Mouse (Mus musculus): ENCODE data around the gene Evx2. TPM values are rescaled to one million over a fixed set of nuclear protein-coding genes. Genes with fewer than 3 reads are reported as not detected.

The Evx2 gene
- polyA plus RNA-seq, 1 experiment from 2014 or later = not detected

DNA sequence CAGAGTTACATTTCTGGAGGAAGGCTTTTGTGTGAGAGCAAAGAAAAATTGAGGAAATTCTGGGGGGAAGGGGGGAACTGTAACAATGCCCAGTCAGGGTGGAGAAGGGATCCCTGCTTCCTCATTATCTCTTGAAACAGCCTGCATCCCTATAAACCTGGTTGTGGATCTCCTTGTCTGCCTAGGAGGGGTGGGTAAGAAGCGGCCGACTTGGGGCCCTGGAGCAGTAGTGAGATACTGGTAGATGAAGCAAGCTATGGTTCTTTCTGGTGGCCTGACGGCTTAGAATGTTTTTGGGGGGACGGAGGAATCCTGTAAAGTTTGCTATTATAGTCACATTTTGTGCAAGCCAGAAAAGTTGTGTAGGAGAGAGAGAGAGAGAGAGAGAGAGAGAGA is 34.1 kb upstream of the Evx2 start:
- H3K9ac ChIP-seq (ENCODE audit: low read length) = no peak overlapping the region
- 7% methylated on average over 4 of the region's 4 CpGs for WGBS

DNA sequence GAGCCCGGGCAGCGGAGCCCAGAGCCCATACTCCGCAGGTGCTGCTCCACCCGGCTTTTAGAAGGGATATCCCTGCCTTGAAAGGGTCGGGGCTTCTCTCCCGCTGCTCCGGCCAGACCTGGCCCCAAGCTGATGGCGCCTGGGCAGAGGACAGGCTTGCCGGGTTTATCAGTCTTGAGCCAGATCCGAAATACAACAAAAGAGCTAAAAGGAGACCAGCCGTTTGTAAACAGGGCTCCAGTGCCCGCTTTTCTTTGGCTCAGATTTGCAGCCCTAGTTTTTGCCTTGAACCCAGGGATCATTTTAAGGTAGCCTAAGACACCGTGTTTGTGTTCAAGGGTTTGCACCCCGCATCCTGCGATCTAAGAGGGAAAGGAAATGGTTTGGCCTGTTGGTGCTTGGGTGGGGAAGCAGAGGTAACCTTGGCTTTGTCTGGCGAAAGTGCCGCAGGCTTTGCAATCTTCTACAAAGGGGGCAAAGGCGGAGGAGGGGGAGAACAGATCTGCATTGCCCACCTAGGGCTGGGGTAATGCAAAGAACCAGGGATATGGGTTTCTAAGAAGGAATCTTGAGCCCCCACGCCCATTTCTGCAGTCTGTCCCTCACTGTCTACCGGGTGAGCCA is 33.6 kb upstream of the Evx2 start:
- Histone ChIP-seq H3K9me3 (ENCODE audit: control insufficient read depth, low read length) (no peaks in the 10 kb centered on the region), H3K4me3 (ENCODE audit: low read depth, low read length) (peak overlapping the region; percentile 8; the same call in 1 of the 2 replicates), H3K27me3 (ENCODE audit: control insufficient read depth, insufficient read depth, low read length) (peaks cover 32% of the 10 kb centered on the region), H3K9ac (ENCODE audit: low read length) (no peak overlapping the region), H3K4me2 (replicated peaks; ENCODE audit: low read depth) (no peak overlapping the region), H3K27ac (replicated peaks) (no peak overlapping the region), H3K4me1 (replicated peaks; ENCODE audit: control insufficient read depth, insufficient read depth) (no peaks in the 10 kb centered on the region), H3K36me3 (ENCODE audit: control insufficient read depth, insufficient read depth, low read length) (no peaks in the 10 kb centered on the region)
- ATAC-seq (ENCODE audit: low FRiP score, low TSS enrichment) (no peak), DNase-seq (ENCODE audit: low spot score) (no peak)
- 3% methylated on average over 20 of the region's 20 CpGs for WGBS
- TF ChIP-seq CTCF (IDR thresholded peaks at IDR 0.05; ENCODE audit: low read depth) (no peak), EP300 (optimal IDR thresholded peaks at IDR 0.05) (no peak)

More for the DNA sequence above, 34.1 kb upstream of the Evx2 start:
- H3K4me1 ChIP-seq (replicated peaks; ENCODE audit: control insufficient read depth, insufficient read depth) = no peaks in the 10 kb centered on the region
- TF ChIP-seq CTCF (IDR thresholded peaks at IDR 0.05; ENCODE audit: low read depth) = no peak
- no peak overlapping the region for H3K27ac ChIP-seq (replicated peaks)
- no peaks in the 10 kb centered on the region for H3K36me3 ChIP-seq (ENCODE audit: control insufficient read depth, insufficient read depth, low read length)
- no peak overlapping the region for H3K4me2 ChIP-seq (replicated peaks; ENCODE audit: low read depth)
- no peaks in the 10 kb centered on the region for H3K9me3 ChIP-seq (ENCODE audit: control insufficient read depth, low read length)
- H3K27me3 ChIP-seq (ENCODE audit: control insufficient read depth, insufficient read depth, low read length) = peaks cover 32% of the 10 kb centered on the region
- H3K4me3 ChIP-seq (ENCODE audit: low read depth, low read length) = no peak overlapping the region
- no peak for DNase-seq (ENCODE audit: low spot score)
- no peak for ATAC-seq (ENCODE audit: low FRiP score, low TSS enrichment)

DNA sequence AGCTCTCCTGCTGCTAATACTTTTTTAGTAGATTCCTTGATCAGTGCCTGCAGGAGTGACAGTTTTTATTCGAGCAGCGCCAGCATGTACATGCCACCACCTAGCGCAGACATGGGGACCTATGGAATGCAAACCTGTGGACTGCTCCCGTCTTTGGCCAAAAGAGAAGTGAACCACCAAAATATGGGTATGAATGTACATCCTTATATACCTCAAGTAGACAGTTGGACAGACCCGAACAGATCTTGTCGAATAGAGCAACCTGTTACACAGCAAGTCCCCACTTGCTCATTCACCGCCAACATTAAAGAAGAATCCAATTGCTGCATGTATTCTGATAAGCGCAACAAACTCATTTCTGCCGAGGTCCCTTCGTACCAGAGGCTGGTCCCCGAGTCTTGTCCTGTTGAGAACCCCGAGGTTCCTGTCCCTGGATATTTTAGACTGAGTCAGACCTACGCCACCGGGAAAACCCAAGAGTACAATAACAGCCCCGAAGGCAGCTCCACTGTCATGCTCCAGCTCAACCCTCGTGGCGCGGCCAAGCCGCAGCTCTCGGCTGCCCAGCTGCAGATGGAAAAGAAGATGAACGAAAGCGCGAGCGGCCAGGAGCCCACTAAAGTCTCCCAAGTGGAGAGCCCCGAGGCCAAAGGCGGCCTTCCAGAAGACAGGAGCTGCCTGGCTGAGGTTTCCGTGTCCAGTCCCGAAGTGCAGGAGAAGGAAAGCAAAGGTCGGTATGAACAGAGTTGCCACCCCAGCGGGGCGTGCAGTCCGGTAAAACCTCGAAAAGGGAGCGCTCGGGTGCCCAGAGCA is 32.8 kb upstream of the Evx2 start:
- 6% methylated on average over 35 of the region's 35 CpGs for WGBS
- Histone ChIP-seq H3K36me3 (ENCODE audit: control insufficient read depth, insufficient read depth, low read length) (no peaks in the 10 kb centered on the region), H3K9me3 (ENCODE audit: control insufficient read depth, low read length) (no peaks in the 10 kb centered on the region), H3K27ac (replicated peaks) (no peak overlapping the region), H3K4me1 (replicated peaks; ENCODE audit: control insufficient read depth, insufficient read depth) (no peaks in the 10 kb centered on the region), H3K4me2 (replicated peaks; ENCODE audit: low read depth) (no peak overlapping the region), H3K27me3 (ENCODE audit: control insufficient read depth, insufficient read depth, low read length) (peaks cover 35% of the 10 kb centered on the region), H3K4me3 (ENCODE audit: low read depth, low read length) (peak overlapping the region; percentile 8; the same call in 1 of the 2 replicates), H3K9ac (ENCODE audit: low read length) (no peak overlapping the region)
- DNase-seq (ENCODE audit: low spot score) = no peak
- no peak for TF ChIP-seq EP300 (optimal IDR thresholded peaks at IDR 0.05)
- TF ChIP-seq CTCF (IDR thresholded peaks at IDR 0.05; ENCODE audit: low read depth) = no peak
- no peak for ATAC-seq (ENCODE audit: low FRiP score, low TSS enrichment)

DNA sequence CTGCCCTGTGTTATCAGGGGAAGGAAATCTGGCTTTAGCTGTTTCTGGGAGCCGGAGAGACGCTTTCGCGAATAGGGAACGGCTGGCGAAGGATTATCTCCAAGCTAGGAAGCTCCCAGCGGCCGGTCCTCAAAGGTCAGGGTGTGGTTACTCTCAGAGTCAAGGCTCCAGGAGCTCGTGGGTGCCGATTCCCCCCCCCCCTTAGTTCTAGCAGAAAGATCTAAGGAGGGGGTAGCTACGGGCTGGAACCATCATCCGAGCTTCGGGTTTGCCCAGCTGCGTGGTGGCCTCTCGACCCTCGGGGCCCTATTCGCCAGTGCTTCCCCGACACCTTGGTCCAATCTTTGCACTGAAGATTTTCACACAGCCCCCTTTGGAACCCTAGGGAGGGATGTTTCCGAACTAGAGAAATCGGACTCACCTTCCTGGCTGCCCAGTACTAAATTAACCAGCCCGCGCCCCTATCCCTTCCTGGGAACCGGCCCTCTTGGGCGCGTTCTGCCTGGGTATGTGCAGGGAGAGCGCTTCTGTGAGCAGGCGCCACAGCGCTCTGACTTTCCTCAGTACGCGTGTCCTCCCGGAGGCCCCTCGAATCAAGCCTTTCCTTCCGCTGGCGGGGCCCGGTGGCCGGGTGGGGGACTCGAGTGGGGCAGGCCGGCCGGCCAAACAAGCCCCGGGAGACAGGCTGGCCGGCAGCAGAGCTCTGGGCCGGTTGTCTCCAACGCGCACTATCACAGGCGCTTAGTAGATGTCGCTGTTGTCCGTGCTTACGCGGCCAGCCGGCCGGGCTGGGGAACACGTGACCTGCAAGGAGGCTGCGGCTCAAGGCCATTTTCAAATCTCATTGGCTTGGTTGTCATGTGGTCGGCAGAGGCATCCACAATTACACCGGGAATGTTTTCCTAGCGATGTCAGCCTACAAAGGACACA is 31.9 kb upstream of the Evx2 start, which contains the start of gene Hoxd10:
Hoxd10 (plus strand) TSS at position 903 of the 930 bp plus-strand sequence.
- Histone ChIP-seq H3K36me3 (ENCODE audit: control insufficient read depth, insufficient read depth, low read length) (no peaks in the 10 kb centered on the region), H3K4me3 (ENCODE audit: low read depth, low read length) (peak within 1 kb of the TSS; percentile 15), H3K27me3 (ENCODE audit: control insufficient read depth, insufficient read depth, low read length) (peaks cover 41% of the 10 kb centered on the region), H3K4me2 (replicated peaks; ENCODE audit: low read depth) (no peak within 1 kb of the TSS), H3K9ac (ENCODE audit: low read length) (no peak within 1 kb of the TSS), H3K4me1 (replicated peaks; ENCODE audit: control insufficient read depth, insufficient read depth) (no peaks in the 10 kb centered on the region), H3K9me3 (ENCODE audit: control insufficient read depth, low read length) (no peaks in the 10 kb centered on the region), H3K27ac (replicated peaks) (no peak within 1 kb of the TSS)
- peak; percentile 58 for TF ChIP-seq CTCF (IDR thresholded peaks at IDR 0.05; ENCODE audit: low read depth)
- no peak for TF ChIP-seq EP300 (optimal IDR thresholded peaks at IDR 0.05)
- DNase-seq (ENCODE audit: low spot score) = no peak
- ATAC-seq (ENCODE audit: low FRiP score, low TSS enrichment) = no peak
- WGBS = 2% methylated on average over 56 of the region's 56 CpGs

DNA sequence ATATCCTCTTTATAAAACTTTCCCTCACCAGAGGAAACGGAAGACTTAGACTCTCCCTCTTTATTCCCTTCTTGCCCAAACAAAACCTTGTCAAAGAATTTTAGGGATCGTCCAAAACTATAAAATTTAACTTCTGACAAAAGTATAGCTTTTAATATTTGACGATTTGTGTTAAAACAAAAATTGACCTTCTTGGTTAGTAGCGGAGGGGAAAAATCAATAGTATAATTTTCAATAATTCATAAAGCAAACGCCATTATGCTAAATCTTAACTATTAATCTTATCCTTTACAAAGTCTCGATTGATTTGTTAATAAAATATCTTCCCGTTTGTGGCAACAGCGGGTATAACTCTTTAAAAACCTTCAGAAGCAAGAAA is 31.0 kb upstream of the Evx2 start:
- DNase-seq (ENCODE audit: low spot score) = no peak
- H3K36me3 ChIP-seq (ENCODE audit: control insufficient read depth, insufficient read depth, low read length) = no peaks in the 10 kb centered on the region
- H3K4me2 ChIP-seq (replicated peaks; ENCODE audit: low read depth) = no peak overlapping the region
- no peaks in the 10 kb centered on the region for H3K9me3 ChIP-seq (ENCODE audit: control insufficient read depth, low read length)
- ATAC-seq (ENCODE audit: low FRiP score, low TSS enrichment) = no peak
- H3K27ac ChIP-seq (replicated peaks) = no peak overlapping the region
- 9% methylated on average over 8 of the region's 8 CpGs for WGBS
- no peak overlapping the region for H3K9ac ChIP-seq (ENCODE audit: low read length)
- TF ChIP-seq EP300 (optimal IDR thresholded peaks at IDR 0.05) = no peak
- no peak for TF ChIP-seq CTCF (IDR thresholded peaks at IDR 0.05; ENCODE audit: low read depth)
- H3K27me3 ChIP-seq (ENCODE audit: control insufficient read depth, insufficient read depth, low read length) = peaks cover 40% of the 10 kb centered on the region
- H3K4me3 ChIP-seq (ENCODE audit: low read depth, low read length) = no peak overlapping the region
- no peaks in the 10 kb centered on the region for H3K4me1 ChIP-seq (replicated peaks; ENCODE audit: control insufficient read depth, insufficient read depth)
